ENCODE assay signal across 16 mouse cellular contexts in genomic region chr8:94903709-94904108, GRCm38 (mm10). TPM values are rescaled to one million over a fixed set of nuclear protein-coding genes. Genes with fewer than 3 reads are reported as not detected.
DNase-seq lines count a peak whose midpoint lies in the region; ATAC-seq lines count a peak whose summit lies in the region.
"Had no signal": no experiment of that assay in that cellular context is flagged by ENCODE, and none has a peak within 500 bp of the region (broad histone marks: within the 10 kb centered on the region; RNA-seq: fewer than 3 reads in every experiment).

No protein-coding gene starts in this region.

- intact Hi-C loops in left cerebral cortex, postnatal 25 days (cut with DNase I): no loop called here

- H3K36me3 ChIP-seq in neural tube, embryonic 11.5 days (ENCODE audit: control insufficient read depth, insufficient read depth, low read length): no peaks in the 10 kb centered on the region; the same call in 1 of the 2 replicates
- peaks cover 68% of the 10 kb centered on the region for H3K36me3 ChIP-seq in limb, embryonic 10.5 days
- H3K36me3 ChIP-seq: hindbrain, embryonic 13.5 days had no signal

- peaks cover 14% of the 10 kb centered on the region for H3K4me1 ChIP-seq in neural tube, embryonic 11.5 days (ENCODE audit: control insufficient read depth, insufficient read depth, low read length)
- H3K4me1 ChIP-seq in limb, embryonic 10.5 days: peaks cover 78% of the 10 kb centered on the region

- H3K4me3 ChIP-seq in neural tube, embryonic 11.5 days (ENCODE audit: low read depth, low read length): no peak overlapping the region
- peak overlapping the region; percentile 13; the same call in 1 of the 2 replicates for H3K4me3 ChIP-seq in limb, embryonic 10.5 days
- H3K4me3 ChIP-seq: forebrain, embryonic 10.5 days; gastrocnemius, adult 2 months; hindbrain, embryonic 13.5 days; liver, embryonic 13.5 days had no signal

- no peak overlapping the region for H3K9ac ChIP-seq in neural tube, embryonic 11.5 days (ENCODE audit: low read length)
- H3K9ac ChIP-seq: hindbrain, embryonic 13.5 days; liver, embryonic 13.5 days had no signal

- peak; percentile 56; the same call in 1 of the 2 replicates for ATAC-seq in neural tube, embryonic 11.5 days (ENCODE audit: insufficient read depth, low FRiP score, low TSS enrichment)
- no peak for ATAC-seq in monocyte, adult 5-6 weeks (replicated peaks; ENCODE audit: insufficient number of reproducible peaks, low FRiP score, low TSS enrichment, poor library complexity, severe bottlenecking)

- 34% methylated on average over 12 of the region's 12 CpGs for WGBS in neural tube, embryonic 11.5 days
- 19% methylated on average over 12 of the region's 12 CpGs for WGBS in limb, embryonic 10.5 days

- H3K27me3 ChIP-seq in neural tube, embryonic 11.5 days (ENCODE audit: control insufficient read depth, insufficient read depth, low read length): no peaks in the 10 kb centered on the region
- H3K27me3 ChIP-seq in limb, embryonic 10.5 days (ENCODE audit: low read depth, poor library complexity, severe bottlenecking): no peaks in the 10 kb centered on the region
- H3K27me3 ChIP-seq: liver, embryonic 13.5 days had no signal

- no peak overlapping the region for H3K4me2 ChIP-seq in neural tube, embryonic 11.5 days (ENCODE audit: low read depth)
- H3K4me2 ChIP-seq: heart, embryonic 11.5 days; hindbrain, embryonic 13.5 days; liver, embryonic 13.5 days had no signal

- H3K27ac ChIP-seq in neural tube, embryonic 11.5 days (ENCODE audit: low read depth, low read length): no peak overlapping the region
- H3K27ac ChIP-seq in limb, embryonic 10.5 days: peak overlapping the region; percentile 72
- H3K27ac ChIP-seq: macrophage had no signal

- DNase-seq in neural tube, embryonic 11.5 days (ENCODE audit: low spot score): peak; percentile 35
- DNase-seq in neural tube, embryonic 10.5 days (ENCODE audit: extremely low spot score, low spot score): no peak
- peak; percentile 35 for DNase-seq in kidney, adult 18-20 months
- DNase-seq in limb, embryonic 10.5 days (ENCODE audit: low spot score): peak; percentile 82
- DNase-seq in right cerebral cortex, postnatal 25 days: no peak
- DNase-seq in left cerebral cortex, postnatal 25 days (ENCODE audit: low spot score in 2 of 2): no peak
- DNase-seq: adrenal gland, postnatal 25 days; gastrocnemius, adult 2 months; layer of hippocampus, adult 9-11 months; liver, embryonic 13.5 days; thymus, adult 2 months had no signal

- no peaks in the 10 kb centered on the region for H3K9me3 ChIP-seq in neural tube, embryonic 11.5 days (ENCODE audit: control insufficient read depth, low read length)
- no peaks in the 10 kb centered on the region for H3K9me3 ChIP-seq in limb, embryonic 10.5 days (replicated peaks)
- H3K9me3 ChIP-seq: forebrain, embryonic 10.5 days; hindbrain, embryonic 13.5 days; liver, embryonic 13.5 days had no signal

RNA-seq across cellular contexts. Expression of gene Ccdc102a, which starts 14.2 kb away (rescaled TPM):
- polyA plus RNA-seq in neural tube, embryonic 11.5 days (2014; fragmentation: Nextera tagmentation; extraction: Ambion mirVana): 20.1 and 20.2 TPM in 2 replicates
- 27.0 and 32.3 TPM in 2 replicates for polyA plus RNA-seq in limb, embryonic 10.5 days (2016; fragmentation: Nextera tagmentation; extraction: Ambion mirVana)
- total RNA-seq in left cerebral cortex, postnatal 25 days (2021): 1 to 10 TPM; 1.5 to 1.7 TPM
- 1.1 to 11.3 TPM (median 1.8 TPM) in 3 replicates for total RNA-seq in monocyte, adult 5-6 weeks (2017)

RNA-seq across cellular contexts. Expression of gene Adgrg5, which starts 19.8 kb away (rescaled TPM):
- polyA plus RNA-seq in neural tube, embryonic 11.5 days (2014; fragmentation: Nextera tagmentation; extraction: Ambion mirVana): 0.31 TPM in 1 of 2 replicates, not detected in the other
- 0.18 and 0.74 TPM in 2 replicates for polyA plus RNA-seq in limb, embryonic 10.5 days (2016; fragmentation: Nextera tagmentation; extraction: Ambion mirVana)
- not detected for total RNA-seq in left cerebral cortex, postnatal 25 days (2021)
- 0.86 to 2.6 TPM (median 1.9 TPM) in 3 replicates for total RNA-seq in monocyte, adult 5-6 weeks (2017)
- polyA plus RNA-seq: hindbrain, embryonic 13.5 days had no signal

RNA-seq across cellular contexts. Expression of gene Dok4, which starts 27.6 kb away (rescaled TPM):
- polyA plus RNA-seq in neural tube, embryonic 11.5 days (2014; fragmentation: Nextera tagmentation; extraction: Ambion mirVana): 16.3 and 18.5 TPM in 2 replicates
- 23.4 and 33.1 TPM in 2 replicates for polyA plus RNA-seq in limb, embryonic 10.5 days (2016; fragmentation: Nextera tagmentation; extraction: Ambion mirVana)
- 10 to 100 TPM; 23.2 to 25.6 TPM for total RNA-seq in left cerebral cortex, postnatal 25 days (2021)
- total RNA-seq in monocyte, adult 5-6 weeks (2017): 0.97 to 4.5 TPM (median 1.2 TPM) in 3 replicates

RNA-seq across cellular contexts. Expression of gene Polr2c, which starts 46.5 kb away (rescaled TPM):
- 153 TPM in 2 replicates for polyA plus RNA-seq in neural tube, embryonic 11.5 days (2014; fragmentation: Nextera tagmentation; extraction: Ambion mirVana)
- polyA plus RNA-seq in limb, embryonic 10.5 days (2016; fragmentation: Nextera tagmentation; extraction: Ambion mirVana): 201 and 208 TPM in 2 replicates
- total RNA-seq in left cerebral cortex, postnatal 25 days (2021): 10 to 100 TPM; 67.4 to 76.6 TPM
- total RNA-seq in monocyte, adult 5-6 weeks (2017): 36.9 to 49.4 TPM (median 40.6 TPM) in 3 replicates

Comparison
In these comparisons a context has a peak if more than half of its experiments do, and no peak if none do; other contexts are left out.
1. DNase-seq: peak in neural tube, embryonic 11.5 days (single experiment), kidney, adult 18-20 months (single experiment) and limb, embryonic 10.5 days (single experiment); none in neural tube, embryonic 10.5 days (single experiment), right cerebral cortex, postnatal 25 days (single experiment) and left cerebral cortex, postnatal 25 days (0 of 2).